Mouse (Mus musculus): ENCODE measurements around the gene Sec14l3. TPM values are rescaled to one million over a fixed set of nuclear protein-coding genes. Genes with fewer than 3 reads are reported as not detected.

The Sec14l3 gene
- total RNA-seq, 2 experiments from 2014 or later: not detected

Other genes with a start within 250 kb of the Sec14l3 start
- gene Osbp2, start 200.9 kb upstream of the Sec14l3 start, total RNA-seq (2021): 1 to 10 TPM; 1.1 to 1.3 TPM
- gene 4921536K21Rik, start 169.7 kb upstream of the Sec14l3 start, total RNA-seq (2021): under 1 TPM; 0.17 to 0.27 TPM
- 10 to 100 TPM in 1 of 2 experiments, 1 to 10 TPM in 1; 9.1 to 20.5 TPM for gene Dusp18, start 169.6 kb upstream of the Sec14l3 start, total RNA-seq (2021)
- gene Slc35e4, start 150.2 kb upstream of the Sec14l3 start, total RNA-seq (2021): 10 to 100 TPM; 16.5 to 30.9 TPM
- 10 to 100 TPM; 15.8 to 17.0 TPM for gene Tcn2, start 132.7 kb upstream of the Sec14l3 start, total RNA-seq (2021)
- 10 to 100 TPM; 31.0 to 31.8 TPM for gene Pes1, start 100.9 kb upstream of the Sec14l3 start, total RNA-seq (2021)
- not detected for gene 4930556J24Rik, start 88.1 kb upstream of the Sec14l3 start, total RNA-seq (2021)
- under 1 TPM in 1 of 2 experiments, not detected in 1; 0.12 TPM for gene Gal3st1, start 81.2 kb upstream of the Sec14l3 start, total RNA-seq (2021)
- gene Sec14l4, start 33.4 kb upstream of the Sec14l3 start, total RNA-seq (2021): not detected
- gene Mtfp1, start 30.6 kb downstream of the Sec14l3 start, total RNA-seq (2021): 10 to 100 TPM; 39.2 to 51.4 TPM
- gene Sec14l2, start 58.6 kb downstream of the Sec14l3 start, total RNA-seq (2021): under 1 TPM; 0.09 to 0.33 TPM
- 1 to 10 TPM; 3.3 to 4.5 TPM for gene Rnf215, start 70.4 kb downstream of the Sec14l3 start, total RNA-seq (2021)
- gene Ccdc157, start 95.5 kb downstream of the Sec14l3 start, total RNA-seq (2021): 1 to 10 TPM; 1.8 to 1.9 TPM
- gene Sf3a1, start 95.5 kb downstream of the Sec14l3 start, total RNA-seq (2021): 10 to 100 TPM; 15.0 to 18.6 TPM
- 1 to 10 TPM; 3.5 to 3.8 TPM for gene Tbc1d10a, start 121.9 kb downstream of the Sec14l3 start, total RNA-seq (2021)
- 1 to 10 TPM; 1.8 to 2.9 TPM for gene Castor1, start 153.4 kb downstream of the Sec14l3 start, total RNA-seq (2021)
- not detected for gene Osm, start 171.6 kb downstream of the Sec14l3 start, total RNA-seq (2021)
- gene Lif, start 192.7 kb downstream of the Sec14l3 start, total RNA-seq (2021): under 1 TPM; 0.11 to 0.21 TPM

Data from gastrocnemius, adult 18-20 months (tissue).